Mouse (Mus musculus): Measurements from ENCODE around the gene Trmt61a. TPM values are rescaled to one million over a fixed set of nuclear protein-coding genes. Genes with fewer than 3 reads are reported as not detected.

Trmt61a gene
- polyA plus RNA-seq, 1 experiment from 2014 or later: 4.6 TPM

DNA sequence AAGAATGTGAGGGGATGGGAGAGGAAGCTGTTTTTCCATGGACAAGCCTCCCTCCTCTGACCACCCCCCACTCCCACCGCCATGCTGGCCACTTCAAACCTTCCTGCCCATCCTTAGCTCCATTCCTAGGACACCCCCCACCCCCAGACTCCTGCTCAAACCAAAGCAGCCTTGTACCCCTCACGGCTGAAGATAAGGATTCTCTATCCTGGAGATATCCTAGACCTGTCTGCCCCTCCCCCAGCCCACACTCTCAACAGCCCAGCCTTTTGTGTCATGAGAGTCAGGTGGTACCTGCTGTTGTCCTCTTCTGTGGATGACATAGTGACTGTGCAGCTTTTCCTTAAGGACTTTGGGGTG lies 10.1 kb downstream of the Trmt61a start:
- Histone ChIP-seq H3K4me2 (peak overlapping the region; percentile 7; the same call in 1 of the 2 replicates), H3K9me3 (replicated peaks; ENCODE audit: control insufficient read depth, low read length) (no peaks in the 10 kb centered on the region), H3K9ac (ENCODE audit: low read depth, low read length) (peak overlapping the region; percentile 60; the same call in 1 of the 2 replicates), H3K27me3 (ENCODE audit: control insufficient read depth, insufficient read depth, low read length) (no peaks in the 10 kb centered on the region), H3K27ac (ENCODE audit: low read depth, low read length) (peak overlapping the region; percentile 75), H3K36me3 (ENCODE audit: control insufficient read depth, insufficient read depth, low read length) (no peaks in the 10 kb centered on the region), H3K4me1 (ENCODE audit: control insufficient read depth, insufficient read depth, low read length) (peaks cover 35% of the 10 kb centered on the region), H3K4me3 (ENCODE audit: low read depth, low read length) (no peak overlapping the region)
- no peak for ATAC-seq (replicated peaks; ENCODE audit: insufficient number of reproducible peaks, low FRiP score, low TSS enrichment)
- 22% methylated on average over 2 of the region's 2 CpGs for WGBS (ENCODE audit: insufficient replicate concordance)

DNA sequence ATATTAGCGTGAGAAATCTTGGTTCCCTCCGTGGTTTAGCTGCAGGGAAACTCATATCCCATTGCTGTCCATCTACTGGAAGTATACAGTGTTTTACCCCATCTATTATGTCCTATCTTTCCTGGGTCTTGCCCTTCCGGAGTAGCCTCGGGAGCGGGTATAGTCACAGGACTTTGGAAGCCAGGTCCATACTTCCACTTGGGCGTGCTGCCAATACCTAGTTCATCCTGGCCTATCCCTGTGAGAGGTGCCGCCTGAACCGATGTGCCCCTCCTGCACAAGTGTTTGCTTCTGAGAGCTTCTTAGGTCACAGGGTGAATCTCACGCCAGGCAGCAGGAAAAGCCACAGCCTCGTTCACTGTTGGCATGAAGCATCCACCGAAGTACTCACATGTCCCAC lies 11.5 kb downstream of the Trmt61a start:
- Histone ChIP-seq H3K27ac (ENCODE audit: low read depth, low read length) (no peak overlapping the region; the same call in 1 of the 2 replicates), H3K9ac (ENCODE audit: low read depth, low read length) (no peak overlapping the region; the same call in 1 of the 2 replicates), H3K4me1 (ENCODE audit: control insufficient read depth, insufficient read depth, low read length) (peaks cover 49% of the 10 kb centered on the region), H3K4me2 (no peak overlapping the region), H3K9me3 (replicated peaks; ENCODE audit: control insufficient read depth, low read length) (no peaks in the 10 kb centered on the region), H3K4me3 (ENCODE audit: low read depth, low read length) (no peak overlapping the region), H3K36me3 (ENCODE audit: control insufficient read depth, insufficient read depth, low read length) (no peaks in the 10 kb centered on the region), H3K27me3 (ENCODE audit: control insufficient read depth, insufficient read depth, low read length) (no peaks in the 10 kb centered on the region)
- 75% methylated on average over 11 of the region's 11 CpGs for WGBS (ENCODE audit: insufficient replicate concordance)
- no peak for ATAC-seq (replicated peaks; ENCODE audit: insufficient number of reproducible peaks, low FRiP score, low TSS enrichment)

DNA sequence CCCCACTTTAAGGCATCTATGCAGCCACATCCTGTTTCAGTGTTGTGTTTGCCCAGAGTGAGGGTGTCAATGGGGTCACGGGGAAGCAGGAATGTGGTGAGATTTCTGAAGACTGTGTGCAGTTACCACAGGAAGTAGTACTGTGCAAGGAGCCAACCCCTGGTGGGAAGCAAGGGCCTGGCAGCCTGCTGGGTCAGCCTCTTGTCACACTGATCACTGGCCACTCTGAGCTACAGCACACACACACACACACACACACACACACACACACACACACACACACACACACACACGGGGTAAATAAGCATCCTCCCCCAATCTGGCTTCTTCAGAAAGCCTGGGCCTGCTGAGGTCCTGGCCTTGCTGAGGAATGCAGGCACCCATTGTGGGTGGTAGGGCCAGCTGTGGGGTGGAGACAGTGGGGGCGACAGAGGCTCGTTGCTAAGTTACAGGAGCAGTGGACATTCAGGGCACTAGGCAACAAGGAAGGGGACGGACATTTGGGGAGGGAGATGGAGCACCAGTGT lies 13.5 kb downstream of the Trmt61a start:
- Histone ChIP-seq H3K9ac (ENCODE audit: low read depth, low read length) (no peak overlapping the region), H3K27ac (ENCODE audit: low read depth, low read length) (peak overlapping the region; percentile 54; the same call in 1 of the 2 replicates), H3K36me3 (ENCODE audit: control insufficient read depth, insufficient read depth, low read length) (no peaks in the 10 kb centered on the region), H3K27me3 (ENCODE audit: control insufficient read depth, insufficient read depth, low read length) (no peaks in the 10 kb centered on the region), H3K9me3 (replicated peaks; ENCODE audit: control insufficient read depth, low read length) (no peaks in the 10 kb centered on the region), H3K4me3 (ENCODE audit: low read depth, low read length) (no peak overlapping the region), H3K4me2 (no peak overlapping the region), H3K4me1 (ENCODE audit: control insufficient read depth, insufficient read depth, low read length) (peaks cover 58% of the 10 kb centered on the region)
- 24% methylated on average over 5 of the region's 5 CpGs for WGBS (ENCODE audit: insufficient replicate concordance)
- 0 out of 2 replicates have a peak, but pooled peaks have one; percentile 15 for ATAC-seq (replicated peaks; ENCODE audit: insufficient number of reproducible peaks, low FRiP score, low TSS enrichment)

GRCm38 (mm10) chr12:111692899-111693298 lies 15.0 kb downstream of the Trmt61a start:
- no peak overlapping the region for H3K4me2 ChIP-seq
- no peaks in the 10 kb centered on the region for H3K36me3 ChIP-seq (ENCODE audit: control insufficient read depth, insufficient read depth, low read length)
- H3K9me3 ChIP-seq (replicated peaks; ENCODE audit: control insufficient read depth, low read length): no peaks in the 10 kb centered on the region
- no peak for ATAC-seq (replicated peaks; ENCODE audit: insufficient number of reproducible peaks, low FRiP score, low TSS enrichment)
- no peak overlapping the region for H3K4me3 ChIP-seq (ENCODE audit: low read depth, low read length)
- peaks cover 44% of the 10 kb centered on the region for H3K4me1 ChIP-seq (ENCODE audit: control insufficient read depth, insufficient read depth, low read length)
- 81% methylated on average over 5 of the region's 5 CpGs for WGBS (ENCODE audit: insufficient replicate concordance)
- no peak overlapping the region for H3K9ac ChIP-seq (ENCODE audit: low read depth, low read length)
- no peak overlapping the region for H3K27ac ChIP-seq (ENCODE audit: low read depth, low read length)
- H3K27me3 ChIP-seq (ENCODE audit: control insufficient read depth, insufficient read depth, low read length): no peaks in the 10 kb centered on the region

- no peaks in the 10 kb centered on the region for H3K27me3 ChIP-seq (ENCODE audit: control insufficient read depth, insufficient read depth, low read length)
- H3K36me3 ChIP-seq (ENCODE audit: control insufficient read depth, insufficient read depth, low read length): no peaks in the 10 kb centered on the region
- peak; percentile 27 for ATAC-seq (replicated peaks; ENCODE audit: insufficient number of reproducible peaks, low FRiP score, low TSS enrichment)
- H3K9me3 ChIP-seq (replicated peaks; ENCODE audit: control insufficient read depth, low read length): no peaks in the 10 kb centered on the region
- 46% methylated on average over 18 of the region's 18 CpGs for WGBS (ENCODE audit: insufficient replicate concordance)
- peak overlapping the region; percentile 25 for H3K9ac ChIP-seq (ENCODE audit: low read depth, low read length)
- H3K27ac ChIP-seq (ENCODE audit: low read depth, low read length): no peak overlapping the region
- H3K4me1 ChIP-seq (ENCODE audit: control insufficient read depth, insufficient read depth, low read length): peaks cover 39% of the 10 kb centered on the region
- no peak overlapping the region for H3K4me3 ChIP-seq (ENCODE audit: low read depth, low read length)
- peak overlapping the region; percentile 21; the same call in 1 of the 2 replicates for H3K4me2 ChIP-seq
These were observed 15.7 kb downstream of the Trmt61a start for GRCm38 (mm10) chr12:111693341-111694270.

DNA sequence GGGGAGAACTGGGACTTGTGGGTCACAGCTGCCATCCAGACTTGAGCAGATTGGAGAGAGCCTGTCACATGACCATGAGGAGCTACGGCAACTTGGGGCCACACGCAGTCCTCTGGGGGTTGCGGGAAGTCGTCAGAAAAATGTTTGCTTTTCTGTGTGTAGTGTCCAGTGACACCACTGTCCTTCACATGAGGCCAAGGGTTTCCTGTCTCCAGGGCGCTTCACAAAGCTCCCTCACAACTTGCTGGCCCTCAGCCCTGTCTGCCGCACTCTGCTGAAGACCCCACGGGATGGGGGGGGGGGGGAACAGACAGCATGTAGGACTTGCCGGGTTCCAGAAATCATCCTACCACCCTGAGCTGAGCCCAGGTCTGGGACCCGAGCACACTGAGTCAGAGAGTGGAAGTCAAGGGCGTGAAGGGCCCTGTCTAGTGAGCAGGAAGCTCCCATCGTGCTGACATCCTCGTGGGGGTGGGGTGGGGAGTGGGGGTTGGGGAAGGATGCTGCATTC lies 16.4 kb downstream of the Trmt61a start:
- WGBS (ENCODE audit: insufficient replicate concordance): 19% methylated on average over 12 of the region's 12 CpGs
- H3K4me1 ChIP-seq (ENCODE audit: control insufficient read depth, insufficient read depth, low read length): peaks cover 39% of the 10 kb centered on the region
- no peaks in the 10 kb centered on the region for H3K9me3 ChIP-seq (replicated peaks; ENCODE audit: control insufficient read depth, low read length)
- H3K4me2 ChIP-seq: peak overlapping the region; percentile 21
- no peaks in the 10 kb centered on the region for H3K36me3 ChIP-seq (ENCODE audit: control insufficient read depth, insufficient read depth, low read length)
- H3K27ac ChIP-seq (ENCODE audit: low read depth, low read length): no peak overlapping the region
- no peak overlapping the region for H3K4me3 ChIP-seq (ENCODE audit: low read depth, low read length)
- no peaks in the 10 kb centered on the region for H3K27me3 ChIP-seq (ENCODE audit: control insufficient read depth, insufficient read depth, low read length)
- no peak for ATAC-seq (replicated peaks; ENCODE audit: insufficient number of reproducible peaks, low FRiP score, low TSS enrichment)
- H3K9ac ChIP-seq (ENCODE audit: low read depth, low read length): peak overlapping the region; percentile 46

- H3K27ac ChIP-seq (ENCODE audit: low read depth, low read length): peak overlapping the region; percentile 22; the same call in 1 of the 2 replicates
- peaks cover 34% of the 10 kb centered on the region for H3K4me1 ChIP-seq (ENCODE audit: control insufficient read depth, insufficient read depth, low read length)
- 62% methylated on average over 13 of the region's 13 CpGs for WGBS (ENCODE audit: insufficient replicate concordance)
- H3K9ac ChIP-seq (ENCODE audit: low read depth, low read length): peak overlapping the region; percentile 46; the same call in 1 of the 2 replicates
- no peaks in the 10 kb centered on the region for H3K36me3 ChIP-seq (ENCODE audit: control insufficient read depth, insufficient read depth, low read length)
- no peak overlapping the region for H3K4me3 ChIP-seq (ENCODE audit: low read depth, low read length)
- H3K9me3 ChIP-seq (replicated peaks; ENCODE audit: control insufficient read depth, low read length): no peaks in the 10 kb centered on the region
- no peak overlapping the region; the same call in 1 of the 2 replicates for H3K4me2 ChIP-seq
- ATAC-seq (replicated peaks; ENCODE audit: insufficient number of reproducible peaks, low FRiP score, low TSS enrichment): no peak
- no peaks in the 10 kb centered on the region for H3K27me3 ChIP-seq (ENCODE audit: control insufficient read depth, insufficient read depth, low read length)
These were observed 17.2 kb downstream of the Trmt61a start for GRCm38 (mm10) chr12:111694880-111695804.

GRCm38 (mm10) chr12:111696239-111696638 lies 18.3 kb downstream of the Trmt61a start:
- H3K27ac ChIP-seq (ENCODE audit: low read depth, low read length): no peak overlapping the region
- no peaks in the 10 kb centered on the region for H3K27me3 ChIP-seq (ENCODE audit: control insufficient read depth, insufficient read depth, low read length)
- no peaks in the 10 kb centered on the region for H3K9me3 ChIP-seq (replicated peaks; ENCODE audit: control insufficient read depth, low read length)
- ATAC-seq (replicated peaks; ENCODE audit: insufficient number of reproducible peaks, low FRiP score, low TSS enrichment): no peak
- H3K4me3 ChIP-seq (ENCODE audit: low read depth, low read length): no peak overlapping the region
- no peak overlapping the region for H3K9ac ChIP-seq (ENCODE audit: low read depth, low read length)
- H3K4me1 ChIP-seq (ENCODE audit: control insufficient read depth, insufficient read depth, low read length): peaks cover 30% of the 10 kb centered on the region
- WGBS (ENCODE audit: insufficient replicate concordance): 28% methylated on average over 6 of the region's 6 CpGs
- H3K4me2 ChIP-seq: no peak overlapping the region
- no peaks in the 10 kb centered on the region for H3K36me3 ChIP-seq (ENCODE audit: control insufficient read depth, insufficient read depth, low read length)

Data from heart, embryonic 11.5 days (tissue).